Mouse (Mus musculus): ENCODE measurements at regions not wholly inside any gene's neighbourhood (a gene's known extent, or its start where the extent isn't known, plus 50 kb on each side); places are given as distances from the start of the nearest gene placed in this dataset.

DNA sequence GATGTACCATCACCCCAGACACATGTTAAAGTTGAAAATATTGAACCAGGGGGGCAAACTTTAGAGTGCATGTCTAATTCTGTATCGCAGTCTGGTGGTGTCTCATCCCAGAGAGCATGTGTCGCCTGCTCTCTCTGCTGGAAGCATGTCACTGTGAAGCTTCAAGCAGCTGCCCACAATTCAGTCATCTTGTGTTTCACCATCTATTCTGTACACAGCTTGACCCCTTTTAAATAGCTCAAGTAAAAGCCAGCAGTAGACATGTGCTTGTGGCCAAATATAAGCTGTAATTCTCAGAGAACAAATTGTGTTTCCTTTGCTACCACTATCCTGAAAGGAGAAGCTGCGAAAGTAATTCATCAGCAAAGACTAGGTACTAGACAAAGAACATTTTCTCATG, 96.6 kb upstream of the Htr2a start:
- no peak for DNase-seq (ENCODE audit: low read depth)
- TF ChIP-seq CTCF (IDR thresholded peaks at IDR 0.05; ENCODE audit: borderline replicate concordance, extremely low read depth, insufficient read depth, insufficient read length) (no peak), POLR2A (IDR thresholded peaks at IDR 0.05; ENCODE audit: borderline replicate concordance, extremely low read depth, insufficient read depth, insufficient read length, poor library complexity, severe bottlenecking) (no peak)

DNA sequence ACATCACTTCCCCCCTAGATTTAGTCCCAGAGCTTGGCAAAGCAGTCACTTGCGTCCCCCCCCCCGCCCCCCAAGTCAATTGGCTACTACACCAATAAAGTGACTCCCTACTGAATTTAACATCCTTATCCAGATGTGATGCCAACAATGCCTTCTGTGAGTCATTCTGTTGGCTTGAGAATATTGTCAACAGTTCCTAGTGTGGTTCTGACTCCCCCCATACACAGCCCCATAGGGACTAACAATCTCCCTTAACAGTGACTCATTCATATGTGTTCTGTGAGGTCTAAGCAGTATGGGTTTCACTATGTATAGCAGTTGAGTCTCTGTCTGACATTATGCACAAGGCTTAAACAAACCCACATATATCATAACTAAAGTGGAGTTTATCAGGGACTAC, 89.5 kb upstream of the Htr2a start:
- no peak for DNase-seq (ENCODE audit: low read depth)
- no peak for TF ChIP-seq POLR2A (IDR thresholded peaks at IDR 0.05; ENCODE audit: borderline replicate concordance, extremely low read depth, insufficient read depth, insufficient read length, poor library complexity, severe bottlenecking)
- TF ChIP-seq CTCF (IDR thresholded peaks at IDR 0.05; ENCODE audit: borderline replicate concordance, extremely low read depth, insufficient read depth, insufficient read length), result no peak

DNA sequence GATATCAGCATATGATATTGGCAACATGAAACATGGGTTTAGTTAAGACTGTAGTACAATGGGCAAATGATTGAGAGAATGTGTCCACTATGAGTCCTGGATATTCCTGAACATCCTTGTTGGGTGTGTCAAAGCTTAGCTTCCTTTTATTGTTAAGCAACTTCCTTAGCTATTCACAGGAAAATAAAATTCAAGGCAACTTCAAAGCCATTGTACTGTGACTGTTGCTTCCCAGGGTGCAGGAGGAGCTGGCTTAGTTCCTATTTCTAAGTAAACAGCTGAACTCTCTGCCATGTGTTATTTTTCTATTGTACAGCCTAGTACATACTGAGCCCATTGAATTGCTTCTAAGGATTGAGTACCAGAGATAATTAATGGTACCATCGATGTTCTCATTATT, 87.0 kb upstream of the Htr2a start:
- no peak for TF ChIP-seq POLR2A (IDR thresholded peaks at IDR 0.05; ENCODE audit: borderline replicate concordance, extremely low read depth, insufficient read depth, insufficient read length, poor library complexity, severe bottlenecking)
- TF ChIP-seq CTCF (IDR thresholded peaks at IDR 0.05; ENCODE audit: borderline replicate concordance, extremely low read depth, insufficient read depth, insufficient read length), result no peak
- DNase-seq (ENCODE audit: low read depth), result no peak

GRCm38 (mm10) chr14:74558359-74558758, 82.3 kb upstream of the Htr2a start:
- no peak for TF ChIP-seq POLR2A (IDR thresholded peaks at IDR 0.05; ENCODE audit: borderline replicate concordance, extremely low read depth, insufficient read depth, insufficient read length, poor library complexity, severe bottlenecking)
- TF ChIP-seq CTCF (IDR thresholded peaks at IDR 0.05; ENCODE audit: borderline replicate concordance, extremely low read depth, insufficient read depth, insufficient read length), result no peak
- DNase-seq (ENCODE audit: low read depth), result no peak
